Mouse (Mus musculus): ENCODE results near the gene Spint3.

DNA sequence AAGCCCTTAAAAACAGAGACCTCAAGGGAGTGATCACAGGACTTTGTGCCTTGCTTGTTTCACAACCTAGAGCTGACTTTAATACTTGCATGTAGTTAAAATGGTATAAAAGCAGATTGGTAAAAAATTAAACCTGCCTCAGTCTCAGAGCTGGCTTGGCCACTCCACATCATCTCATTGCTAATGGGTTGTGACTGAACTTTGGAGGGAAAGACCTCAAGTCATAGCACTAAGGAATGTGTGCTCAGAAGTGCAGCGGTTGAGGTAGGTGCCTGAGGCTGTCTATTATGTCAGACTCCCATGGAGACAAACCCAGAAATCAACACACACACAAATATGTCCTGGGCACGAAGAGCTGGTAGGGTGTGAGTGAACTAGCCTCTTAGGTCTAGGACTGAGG, 29.5 kb downstream of the Spint3 start:
- TF ChIP-seq POLR2A (IDR thresholded peaks at IDR 0.05; ENCODE audit: control insufficient read depth, low read depth, low read length) (no peak), CTCF (IDR thresholded peaks at IDR 0.05; ENCODE audit: control insufficient read depth, insufficient read depth, insufficient replicate concordance, low read depth, low read length) (no peak)
